Mouse (Mus musculus) hematopoietic stem cell, adult 5-6 weeks (primary cell): ENCODE measurements around the gene Lamtor1. TPM values are rescaled to one million over a fixed set of nuclear protein-coding genes. Genes with fewer than 3 reads are reported as not detected.
"Not testable (repeated sequence)": the region's sequence is repeated elsewhere in the genome, so short reads cannot be mapped to it uniquely, and the experiment has no call there.

ENCODE experiments used
- ATAC-seq, 2 experiments: fragments of 125-278 bp in 1 of 2; replicated peaks in 1 of 2; 2 replicates each; pipeline ENCODE4 v1.8.0; 2016 to 2017; ENCODE audit warnings: inconsistent platforms in 2 of 2, mild to moderate bottlenecking in 2 of 2, moderate number of reproducible peaks in 2 of 2, low read depth in 1 of 2, moderate TSS enrichment in 1 of 2; ENCODE audit not compliant: low FRiP score in 2 of 2, poor library complexity in 2 of 2, severe bottlenecking in 2 of 2, insufficient read depth in 1 of 2, low TSS enrichment in 1 of 2
- total RNA-seq: library from RNA; stranded (forward); fragments of 172-1452, 232-1000 nt; gene quantifications from 2 replicates; pipeline ENCODE4 v1.2.3, GENCODE M21; 2017

The Lamtor1 gene
- total RNA-seq, 1 experiment from 2014 or later: 42.7 TPM

DNA sequence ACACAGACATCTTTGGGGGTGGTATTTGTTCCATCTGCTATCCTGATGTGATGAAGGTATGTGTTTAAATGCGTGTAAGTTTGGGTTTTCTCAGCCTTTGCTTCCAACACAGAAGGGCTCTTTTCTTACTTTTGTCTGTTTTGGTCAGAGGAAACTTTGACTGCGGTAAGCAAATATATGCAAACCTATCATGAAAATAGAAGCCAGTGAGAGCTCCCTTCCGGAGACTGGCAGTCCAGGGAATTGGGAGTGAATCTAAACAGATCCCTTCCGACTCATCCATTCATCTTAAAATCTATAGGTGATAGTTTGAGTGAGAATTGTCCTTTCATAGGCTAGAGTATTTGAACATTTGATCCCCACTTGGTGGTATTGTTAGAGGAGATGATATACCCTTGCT is 17.2 kb upstream of the Lamtor1 start:
- no peak for ATAC-seq

- ATAC-seq: no peak
These were observed 10.0 kb upstream of the Lamtor1 start for GRCm38 (mm10) chr7:101895695-101896094.

GRCm38 (mm10) chr7:101896104-101897066 is 9.3 kb upstream of the Lamtor1 start:
- peak; percentile 94 for ATAC-seq

GRCm38 (mm10) chr7:101900331-101901097 is 5.2 kb upstream of the Lamtor1 start:
- ATAC-seq: no peak

DNA sequence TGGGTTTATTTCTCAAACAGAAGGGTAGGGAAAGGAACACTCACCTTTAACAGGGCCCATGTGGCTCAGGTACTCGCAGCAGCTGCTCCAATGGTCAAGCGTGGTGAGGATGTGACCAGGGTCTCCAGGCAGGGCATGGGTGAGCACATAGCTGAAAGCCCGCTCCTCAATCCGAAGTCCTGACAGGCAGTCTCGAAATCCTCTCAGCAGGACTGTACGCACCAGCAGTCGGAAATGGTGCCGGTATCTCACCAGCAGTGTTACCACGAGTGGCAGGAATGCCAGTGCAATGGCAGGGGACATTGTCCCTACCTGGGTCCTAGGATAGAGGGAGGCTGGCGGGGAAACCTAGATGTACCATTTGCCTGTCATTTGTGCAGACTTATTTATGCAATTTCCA is 3.7 kb upstream of the Lamtor1 start:
- no peak for ATAC-seq

GRCm38 (mm10) chr7:101902846-101903245 is 2.9 kb upstream of the Lamtor1 start:
- ATAC-seq: no peak

DNA sequence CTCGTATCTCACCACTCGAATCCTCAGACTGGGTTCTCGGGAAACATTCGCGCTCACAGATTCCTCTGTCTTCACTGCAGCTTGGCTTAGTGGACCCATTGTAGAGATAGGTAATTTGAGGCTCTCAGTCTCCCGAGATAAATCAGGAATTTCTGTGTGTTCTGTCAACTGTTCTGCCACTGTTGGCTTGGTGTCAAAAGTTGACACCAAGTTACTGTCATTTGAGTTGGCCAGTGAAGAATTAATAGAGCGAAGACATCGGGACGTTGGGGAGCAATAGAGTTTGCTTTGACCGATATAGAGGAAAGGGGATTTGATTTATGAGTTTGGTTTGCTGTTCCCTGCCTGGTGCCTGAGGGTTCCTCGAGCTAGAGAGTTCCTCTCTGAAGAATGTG is 580 bp downstream of the Lamtor1 start, which contains the start of gene Tomt:
Gene Tomt, minus strand, starts transcription at position 73 of the 395 bp plus-strand sequence.
- no peak for ATAC-seq

DNA sequence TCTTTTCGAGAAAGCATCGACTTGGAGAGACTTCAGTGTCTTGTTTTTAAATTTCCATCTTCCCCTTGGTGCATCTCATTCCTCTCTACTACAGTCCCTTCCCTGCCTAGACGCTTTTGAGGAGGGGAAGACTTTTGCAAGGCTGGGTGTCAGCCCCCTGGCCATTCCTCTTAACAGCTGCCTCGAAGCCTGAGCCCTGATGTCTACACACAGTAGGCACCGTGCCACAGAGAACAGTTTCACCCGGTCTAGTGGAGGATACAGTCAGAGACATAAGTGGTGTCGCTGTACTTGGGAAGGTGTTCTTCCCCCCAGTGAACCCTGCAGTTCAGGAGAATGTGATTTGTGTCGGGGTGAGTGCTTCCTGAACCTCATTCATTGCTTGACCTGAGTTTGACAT is 992 bp downstream of the Lamtor1 start:
- no peak for ATAC-seq

DNA sequence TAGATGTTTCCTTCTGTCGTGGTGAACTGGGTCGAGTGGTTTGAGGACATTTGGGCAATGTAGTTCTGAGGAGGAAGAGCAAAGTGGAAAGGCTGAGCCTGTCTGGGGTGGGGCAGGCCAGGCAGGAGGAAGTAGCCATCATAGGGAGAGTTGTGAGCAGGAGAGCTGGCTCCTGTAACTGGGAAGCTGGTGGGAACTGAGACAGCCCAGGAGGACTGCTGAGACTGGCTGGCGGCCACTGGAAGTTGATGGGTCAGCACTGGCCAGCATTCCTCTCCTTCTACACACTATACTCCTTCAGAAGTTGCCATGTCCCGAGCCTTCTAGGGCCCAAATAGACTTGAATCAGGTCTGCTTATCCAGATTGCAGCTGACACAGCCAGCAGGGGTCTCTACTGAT is 2.7 kb downstream of the Lamtor1 start:
- ATAC-seq: no peak

GRCm38 (mm10) chr7:101910138-101910537 is 4.4 kb downstream of the Lamtor1 start:
- ATAC-seq: no peak

DNA sequence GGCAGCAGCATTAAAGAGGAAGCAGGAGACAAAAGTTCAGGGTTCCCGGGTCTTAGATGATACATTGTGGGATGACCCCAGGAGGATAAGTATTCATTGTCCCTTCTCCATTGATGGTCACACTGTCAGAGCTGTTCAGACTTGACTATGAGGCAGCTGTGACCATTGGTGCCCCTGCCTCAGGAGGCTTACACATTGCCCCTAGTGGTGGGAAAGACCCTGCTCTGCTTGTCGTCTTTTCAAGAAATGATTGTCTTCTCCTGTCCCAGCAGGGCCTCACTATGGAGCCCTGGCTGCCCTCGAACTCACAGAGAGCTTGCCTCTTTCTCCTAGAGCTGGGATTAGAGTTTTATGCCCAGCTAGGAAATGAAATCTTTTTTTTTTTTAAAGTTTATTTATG is 6.3 kb downstream of the Lamtor1 start:
- ATAC-seq: no peak

GRCm38 (mm10) chr7:101918071-101918470 is 12.4 kb downstream of the Lamtor1 start:
- ATAC-seq: peak; percentile 75 to 82

DNA sequence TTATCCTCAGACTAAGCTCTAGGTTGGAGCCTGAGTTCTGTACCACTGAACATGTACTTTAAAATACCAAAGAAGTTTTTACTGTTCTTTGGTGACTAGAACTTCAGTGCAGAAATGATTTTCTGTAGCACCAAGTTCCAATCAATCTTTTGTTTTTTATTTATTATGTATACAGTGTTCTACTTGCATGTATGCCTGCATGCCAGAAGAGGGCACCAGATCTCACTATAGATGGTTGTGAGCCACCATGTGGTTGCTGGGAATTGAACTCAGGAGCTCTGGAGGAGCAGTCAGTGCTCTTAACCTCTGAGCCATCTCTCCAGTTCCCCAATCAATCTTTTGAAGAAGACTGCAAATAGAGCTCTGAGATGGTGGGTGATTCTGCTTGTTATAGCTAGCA is 20.2 kb downstream of the Lamtor1 start:
- ATAC-seq: not testable (repeated sequence)

GRCm38 (mm10) chr7:101928093-101928492 is 22.4 kb downstream of the Lamtor1 start:
- no peak for ATAC-seq

- no peak for ATAC-seq
These were observed 26.8 kb downstream of the Lamtor1 start for GRCm38 (mm10) chr7:101932551-101932950.

- peak in 1 of 2 experiments; percentile 30; a peak in 1 of 4 replicates for ATAC-seq
These were observed 27.6 kb downstream of the Lamtor1 start for GRCm38 (mm10) chr7:101933300-101933699.

DNA sequence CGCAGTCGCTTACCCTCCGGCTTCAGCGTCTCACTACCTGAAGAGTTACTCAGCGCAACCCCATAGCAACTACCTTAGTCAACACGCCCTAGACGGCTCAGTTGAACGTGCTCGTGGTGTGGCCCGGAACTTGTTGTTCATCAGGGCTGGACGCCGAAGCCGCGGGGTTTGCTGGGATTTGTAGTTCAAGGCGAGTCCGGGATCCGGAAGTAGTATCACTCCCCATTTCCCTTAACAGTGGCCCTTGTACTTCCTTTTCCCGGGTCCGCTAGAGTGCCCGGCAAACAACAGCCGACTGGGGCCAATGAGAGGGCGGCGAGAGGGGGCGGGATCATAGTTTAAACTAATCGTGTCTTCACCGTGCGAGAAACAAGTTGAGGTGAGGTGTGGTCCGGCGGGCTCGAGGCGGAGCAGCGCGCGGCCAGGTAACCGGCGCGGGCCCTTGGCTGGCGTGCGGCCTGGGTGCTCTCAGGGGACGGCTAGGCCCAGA is 28.1 kb downstream of the Lamtor1 start, which contains the start of the genes Lrrc51 and Numa1:
Gene Lrrc51, minus strand, starts transcription at position 145 of the 490 bp plus-strand sequence.
Gene Numa1, plus strand, starts transcription at position 361 of the 490 bp plus-strand sequence.
- peak; percentile 98 to 99 for ATAC-seq

DNA sequence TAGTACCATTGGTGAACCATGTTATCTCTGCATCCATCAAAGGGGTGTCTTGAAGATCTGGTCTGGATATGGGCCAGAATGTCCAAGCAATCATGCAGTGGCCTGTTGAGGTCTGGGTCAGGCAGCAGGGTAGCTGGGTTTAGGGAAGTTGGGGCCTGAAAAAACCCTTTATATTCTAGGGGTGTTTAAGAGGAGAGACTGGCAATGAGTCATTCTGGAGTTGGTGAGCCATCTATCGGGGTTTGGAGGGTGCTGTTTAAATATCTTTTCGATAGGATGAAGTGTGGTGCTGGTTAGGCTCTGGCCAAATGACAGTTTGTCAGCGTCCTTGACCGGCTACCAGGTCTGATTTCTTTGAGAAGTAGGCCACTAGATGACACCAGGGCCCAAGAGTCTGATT is 30.3 kb downstream of the Lamtor1 start:
- ATAC-seq: no peak
